Mouse (Mus musculus) intestine, embryonic 15.5 days (tissue): Measurements from ENCODE around the gene Mrps14. TPM values are rescaled to one million over a fixed set of nuclear protein-coding genes. Genes with fewer than 3 reads are reported as not detected.

Experiments
- ATAC-seq: fragments of 200-750 bp; cut with Nextera tagmentation; 2 replicates; pipeline ENCODE4 v1.8.0; 2017; ENCODE audit warnings: moderate TSS enrichment, moderate library complexity
- H3K27ac ChIP-seq: fragments of 300-500 bp; sonication (generic); 2 replicates; pipeline ENCODE4 v1.5.1; 2015; ENCODE audit warnings: mild to moderate bottlenecking, inconsistent platforms
- H3K27me3 ChIP-seq: fragments of 300-500 bp; sonication (generic); replicated peaks from 2 replicates; pipeline ENCODE4 v1.6.1; 2015; ENCODE audit warnings: inconsistent platforms
- H3K36me3 ChIP-seq: fragments of 300-500 bp; sonication (generic); 2 replicates; pipeline ENCODE4 v1.6.1; 2015; ENCODE audit warnings: inconsistent platforms
- H3K4me1 ChIP-seq: fragments of 300-500 bp; sonication (generic); replicated peaks from 2 replicates; pipeline ENCODE4 v1.6.1; 2015; ENCODE audit warnings: inconsistent platforms
- H3K4me2 ChIP-seq: fragments of 300-500 bp; sonication (generic); replicated peaks from 2 replicates; pipeline ENCODE4 v1.6.1; 2015; ENCODE audit warnings: mild to moderate bottlenecking, inconsistent platforms
- H3K4me3 ChIP-seq: fragments of 300-500 bp; sonication (generic); replicated peaks from 2 replicates; pipeline ENCODE4 v1.5.1; 2015; ENCODE audit warnings: inconsistent platforms
- H3K9ac ChIP-seq: fragments of 300-500 bp; sonication (generic); 2 replicates; pipeline ENCODE4 v1.6.1; 2015; ENCODE audit warnings: inconsistent platforms
- H3K9me3 ChIP-seq: fragments of 300-500 bp; sonication (generic); 2 replicates; pipeline ENCODE4 v1.6.1; 2016; ENCODE audit warnings: inconsistent platforms
- WGBS: fragments of 180-500 bp; shearing (Covaris S2); methylation state at CpG from one replicate; pipeline ENCODE4 v1.1.7; 2015; 5-methylcytosine and 5-hydroxymethylcytosine counted together
- polyA plus RNA-seq: library from polyadenylated mRNA; unstranded; fragments of >200 nt; fragmentation: Nextera tagmentation; extraction: Ambion mirVana; gene quantifications from 2 replicates; pipeline ENCODE4 v1.2.1, GENCODE M21; 2015

Mrps14 gene
- polyA plus RNA-seq, 1 experiment from 2014 or later = 314 TPM

DNA sequence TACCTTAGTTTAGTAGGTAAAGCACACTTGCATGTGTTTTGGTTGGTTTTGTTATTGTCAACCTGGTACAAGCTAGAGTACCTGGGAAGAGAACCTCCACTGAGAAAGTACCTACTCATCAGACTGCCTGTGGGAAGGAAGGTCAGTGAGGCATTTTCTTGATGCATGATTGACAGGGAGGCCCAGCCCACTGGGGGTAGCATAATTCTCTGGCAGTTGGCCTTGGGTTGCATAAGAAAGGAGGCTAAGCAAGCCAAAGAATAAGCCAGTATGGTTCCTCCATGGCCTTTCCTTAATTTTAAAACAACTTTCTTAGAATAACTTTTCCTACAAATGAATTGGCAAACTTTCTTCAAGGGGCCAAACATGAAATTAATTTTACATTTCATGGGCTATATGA lies 10.5 kb downstream of the Mrps14 start:
- no peaks in the 10 kb centered on the region for H3K4me1 ChIP-seq
- H3K4me3 ChIP-seq = no peak overlapping the region
- H3K9me3 ChIP-seq = no peaks in the 10 kb centered on the region
- ATAC-seq = no peak
- peaks cover 17% of the 10 kb centered on the region; the same call in 1 of the 2 replicates for H3K36me3 ChIP-seq
- no peak overlapping the region for H3K4me2 ChIP-seq
- no peaks in the 10 kb centered on the region for H3K27me3 ChIP-seq
- no peak overlapping the region for H3K9ac ChIP-seq
- no peak overlapping the region for H3K27ac ChIP-seq

DNA sequence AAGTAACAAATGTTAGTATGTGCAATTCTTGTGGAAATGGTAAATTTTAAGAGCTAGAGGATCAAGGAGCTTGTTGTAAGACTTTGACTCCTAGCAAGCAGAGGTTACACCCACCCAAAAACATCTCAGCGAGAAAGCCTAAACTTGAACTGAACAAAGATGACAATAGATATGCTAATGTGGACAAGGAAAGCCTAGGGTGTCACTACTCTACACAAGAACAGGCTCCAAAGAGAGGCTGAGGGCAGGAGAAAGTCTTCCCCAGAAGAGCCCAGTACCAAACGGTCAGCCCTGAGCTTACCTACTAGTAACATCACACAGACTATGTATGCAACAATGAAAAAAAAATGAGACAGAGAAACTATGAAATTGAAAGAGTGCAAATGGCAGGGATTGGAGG lies 14.8 kb downstream of the Mrps14 start:
- no peaks in the 10 kb centered on the region for H3K9me3 ChIP-seq
- H3K4me3 ChIP-seq = no peak overlapping the region
- ATAC-seq = no peak
- no peak overlapping the region for H3K9ac ChIP-seq
- WGBS = 84% methylated on average over 2 of the region's 2 CpGs
- H3K4me2 ChIP-seq = 0 out of 2 replicates have a peak overlapping the region, but pooled peaks have one; percentile 17
- H3K27ac ChIP-seq = no peak overlapping the region
- 0 out of 2 replicates have a peak, but pooled peaks cover 14% of the 10 kb centered on the region for H3K36me3 ChIP-seq
- no peaks in the 10 kb centered on the region for H3K27me3 ChIP-seq
- H3K4me1 ChIP-seq = peaks cover 6% of the 10 kb centered on the region

DNA sequence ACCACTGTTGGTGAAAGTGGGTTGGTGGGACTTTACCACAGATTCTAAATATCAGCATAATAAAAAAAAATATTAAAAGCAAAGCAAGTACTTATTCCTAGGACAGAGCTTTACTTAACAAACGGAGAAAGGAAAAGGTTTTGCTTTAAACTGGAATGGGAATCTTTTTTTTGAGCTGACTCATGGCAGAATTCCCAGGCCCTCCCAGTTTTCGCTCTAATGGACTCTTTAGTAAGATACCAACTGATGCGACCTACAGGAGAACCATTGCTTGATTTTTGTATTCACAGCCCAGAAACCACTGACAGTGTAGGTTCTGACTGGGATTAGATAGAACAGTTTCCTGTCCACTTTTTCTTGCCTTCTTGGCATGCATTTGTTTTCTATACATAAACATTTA lies 15.6 kb downstream of the Mrps14 start:
- H3K4me1 ChIP-seq = peaks cover 6% of the 10 kb centered on the region
- H3K4me3 ChIP-seq = peak overlapping the region; percentile 88
- H3K36me3 ChIP-seq = 0 out of 2 replicates have a peak, but pooled peaks cover 10% of the 10 kb centered on the region
- WGBS = 56% methylated on average over 3 of the region's 3 CpGs
- no peak overlapping the region for H3K27ac ChIP-seq
- H3K4me2 ChIP-seq = peak overlapping the region; percentile 55
- no peaks in the 10 kb centered on the region for H3K9me3 ChIP-seq
- H3K9ac ChIP-seq = no peak overlapping the region
- no peaks in the 10 kb centered on the region for H3K27me3 ChIP-seq
- no peak for ATAC-seq

DNA sequence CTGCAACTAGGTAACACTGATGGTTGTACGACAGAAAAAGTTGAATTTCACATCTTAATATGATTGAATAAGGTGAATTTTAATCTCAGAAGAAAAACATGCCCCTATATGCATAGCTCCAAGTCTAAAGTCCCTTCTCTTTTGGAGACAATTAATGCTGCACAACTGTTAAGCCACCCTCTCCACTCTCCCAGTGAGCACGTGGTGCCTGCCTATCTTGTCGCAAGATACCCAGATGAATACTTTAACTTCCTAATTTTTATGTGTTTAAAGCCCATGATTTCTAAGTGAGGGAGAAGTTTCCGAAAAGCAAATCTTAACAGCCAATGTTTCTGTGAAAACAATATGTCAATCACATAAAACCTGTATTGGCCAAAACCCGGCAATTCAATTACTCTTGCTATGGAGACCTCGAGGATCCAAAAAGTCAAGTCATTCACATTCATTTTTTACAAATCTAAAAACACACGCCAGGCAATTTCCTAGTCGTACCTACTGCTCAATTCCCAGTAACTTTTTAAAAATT lies 16.6 kb downstream of the Mrps14 start:
- 1% methylated on average over 8 of the region's 8 CpGs for WGBS
- peaks cover 6% of the 10 kb centered on the region for H3K4me1 ChIP-seq

DNA sequence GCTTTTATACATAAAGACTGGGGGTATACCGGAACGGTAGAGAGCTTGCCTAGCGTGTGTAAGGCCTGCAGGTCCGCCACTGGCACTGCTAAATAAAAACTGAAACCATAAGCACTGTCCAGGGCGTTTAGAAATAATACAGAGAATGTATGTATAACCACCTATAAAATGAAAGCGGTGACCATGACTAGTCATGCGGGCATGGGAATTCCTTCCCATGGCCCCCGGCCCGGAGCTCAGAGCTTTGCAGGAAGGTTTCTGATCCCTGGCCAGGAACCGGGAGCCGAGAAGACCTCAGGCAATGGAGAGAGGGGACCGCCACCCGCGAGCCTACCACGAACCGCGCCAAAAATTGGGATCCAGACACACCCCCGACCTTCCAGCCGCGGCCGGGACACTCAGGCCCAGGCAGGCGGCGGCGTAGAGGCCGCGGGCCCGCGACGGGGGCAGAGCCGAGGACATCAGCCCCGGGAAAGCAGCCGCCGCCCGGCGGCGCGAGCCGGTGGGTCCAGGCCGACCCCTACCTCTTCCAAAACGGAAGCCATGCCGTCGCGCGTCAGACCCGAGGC lies 17.2 kb downstream of the Mrps14 start:
- peak overlapping the region; percentile 94 for H3K27ac ChIP-seq
- peak overlapping the region; percentile 55 for H3K4me2 ChIP-seq
- H3K4me3 ChIP-seq = peak overlapping the region; percentile 88
- peak; percentile 76 for ATAC-seq
- H3K27me3 ChIP-seq = no peaks in the 10 kb centered on the region
- H3K4me1 ChIP-seq = peaks cover 6% of the 10 kb centered on the region
- no peaks in the 10 kb centered on the region for H3K9me3 ChIP-seq
- peak overlapping the region; percentile 92 for H3K9ac ChIP-seq
- under 1% methylated on average over 45 of the region's 45 CpGs for WGBS
- 0 out of 2 replicates have a peak, but pooled peaks cover 3% of the 10 kb centered on the region for H3K36me3 ChIP-seq

More for the DNA sequence above, 16.6 kb downstream of the Mrps14 start:
- H3K9ac ChIP-seq = peak overlapping the region; percentile 92
- H3K4me3 ChIP-seq = peak overlapping the region; percentile 88
- H3K27me3 ChIP-seq = no peaks in the 10 kb centered on the region
- H3K36me3 ChIP-seq = 0 out of 2 replicates have a peak, but pooled peaks cover 5% of the 10 kb centered on the region
- peak overlapping the region; percentile 94 for H3K27ac ChIP-seq
- peak overlapping the region; percentile 55 for H3K4me2 ChIP-seq
- no peak for ATAC-seq
- H3K9me3 ChIP-seq = no peaks in the 10 kb centered on the region

DNA sequence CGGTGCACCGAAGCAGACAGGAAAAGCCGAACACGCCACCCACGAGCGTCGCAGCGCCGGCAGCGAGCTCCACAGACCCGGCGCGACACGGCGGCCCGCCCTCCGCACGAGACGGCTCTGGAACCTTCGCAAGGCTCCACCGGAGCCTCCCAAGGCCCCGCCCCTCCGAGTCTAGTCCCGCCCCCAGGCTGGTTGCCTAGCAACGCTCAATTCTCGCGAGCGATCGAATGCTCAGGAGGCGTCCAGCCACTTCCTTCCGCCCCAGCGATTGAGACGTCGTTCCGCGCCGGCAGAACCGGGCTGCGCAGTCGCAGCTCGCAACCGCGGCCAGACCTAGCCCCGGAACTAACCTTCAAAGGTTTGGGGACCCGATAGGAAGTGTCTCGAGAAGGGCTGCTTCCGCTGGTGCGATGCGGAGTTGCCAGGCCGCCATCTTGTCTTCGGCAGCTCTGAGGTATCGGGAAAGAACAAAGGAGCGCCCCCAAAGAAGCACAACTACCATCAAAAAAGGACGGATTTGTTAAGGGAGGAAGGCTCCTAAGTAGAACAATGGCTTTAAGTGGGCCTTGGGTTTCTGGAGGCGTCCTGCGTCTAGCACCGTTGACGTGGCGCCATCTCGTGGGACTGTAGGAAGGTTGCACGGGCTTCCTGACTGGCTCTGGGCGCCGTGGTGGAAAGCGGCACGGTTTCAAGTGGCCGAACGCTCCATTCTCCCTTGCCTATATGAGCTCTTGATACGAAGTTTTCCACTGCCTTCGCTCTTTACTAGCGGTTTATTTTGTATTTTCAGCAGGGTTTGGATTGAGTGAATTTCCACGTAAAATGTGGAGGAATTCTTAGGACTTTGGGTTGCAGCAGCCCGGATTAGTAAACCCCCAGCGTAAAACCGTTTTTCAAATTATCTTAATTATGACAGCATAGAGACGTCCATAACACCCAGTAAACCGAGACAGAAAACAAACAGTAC lies 18.0 kb downstream of the Mrps14 start, which contains the start of gene Cacybp:
Gene Cacybp (minus strand): TSS at position 173 of the 967 bp plus-strand sequence.
- whole genome bisulfite sequencing = under 1% methylated on average over 76 of the region's 76 CpGs
- Histone ChIP-seq H3K4me2 (peak within 1 kb of the TSS; percentile 65), H3K27ac (peak within 1 kb of the TSS; percentile 99)

DNA sequence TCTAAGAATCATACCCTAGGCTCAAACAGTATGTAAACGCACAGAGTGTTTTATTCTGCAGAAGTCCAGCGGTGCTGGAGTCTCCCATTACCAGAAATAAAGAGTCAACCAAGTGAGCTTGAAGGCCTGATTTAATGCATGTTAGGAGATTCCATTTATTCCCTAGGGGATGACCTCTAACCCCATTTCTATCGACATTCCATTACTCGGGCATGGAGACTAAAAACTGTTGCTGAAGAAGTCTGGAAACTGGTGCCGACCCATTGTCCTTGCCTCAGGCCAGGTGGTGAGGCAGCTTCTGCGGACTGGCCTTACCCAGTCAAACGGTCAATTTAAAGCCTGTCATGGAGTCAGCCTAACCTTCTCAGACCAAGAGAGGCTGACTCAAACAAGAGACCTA lies 19.2 kb downstream of the Mrps14 start:
- H3K4me2 ChIP-seq = no peak overlapping the region

More for the DNA sequence above, 18.0 kb downstream of the Mrps14 start, which contains the start of gene Cacybp:
- Histone ChIP-seq H3K9me3 (no peaks in the 10 kb centered on the region), H3K4me1 (peaks cover 6% of the 10 kb centered on the region), H3K36me3 (no peaks in the 10 kb centered on the region), H3K27me3 (no peaks in the 10 kb centered on the region), H3K9ac (peak within 1 kb of the TSS; percentile 92), H3K4me3 (peak within 1 kb of the TSS; percentile 88)
- ATAC-seq = peak; percentile 99

DNA sequence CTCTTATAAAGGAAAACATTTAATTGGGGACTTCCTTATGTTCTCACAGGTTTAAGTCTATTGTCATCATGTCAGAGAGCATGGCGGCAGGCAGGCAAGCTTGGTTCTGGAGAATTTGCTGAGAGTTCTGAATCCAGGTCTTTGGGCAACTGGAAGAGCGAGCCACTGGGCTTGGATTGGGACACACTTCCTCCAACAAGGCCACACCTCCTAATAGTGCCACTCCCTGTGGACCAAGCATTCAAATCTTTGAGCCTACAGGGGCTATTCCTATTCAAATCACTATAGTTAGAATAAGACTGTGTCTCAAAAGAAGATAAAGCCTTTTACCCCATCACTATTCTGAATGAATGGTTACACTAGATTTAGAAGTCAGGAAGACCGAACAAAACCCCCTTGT lies 22.9 kb downstream of the Mrps14 start:
- H3K9me3 ChIP-seq = no peaks in the 10 kb centered on the region
- H3K4me2 ChIP-seq = no peak overlapping the region
- H3K36me3 ChIP-seq = no peaks in the 10 kb centered on the region
- no peak for ATAC-seq
- H3K27ac ChIP-seq = no peak overlapping the region
- H3K27me3 ChIP-seq = no peaks in the 10 kb centered on the region
- 93% methylated on average over 3 of the region's 3 CpGs for WGBS
- no peak overlapping the region for H3K9ac ChIP-seq
- H3K4me3 ChIP-seq = no peak overlapping the region
- H3K4me1 ChIP-seq = no peaks in the 10 kb centered on the region

More for the DNA sequence above, 19.2 kb downstream of the Mrps14 start:
- Histone ChIP-seq H3K4me1 (peaks cover 6% of the 10 kb centered on the region), H3K36me3 (no peaks in the 10 kb centered on the region), H3K9me3 (no peaks in the 10 kb centered on the region), H3K27ac (no peak overlapping the region), H3K4me3 (no peak overlapping the region), H3K27me3 (no peaks in the 10 kb centered on the region), H3K9ac (no peak overlapping the region)
- 88% methylated on average over 7 of the region's 7 CpGs for WGBS
- ATAC-seq = no peak

DNA sequence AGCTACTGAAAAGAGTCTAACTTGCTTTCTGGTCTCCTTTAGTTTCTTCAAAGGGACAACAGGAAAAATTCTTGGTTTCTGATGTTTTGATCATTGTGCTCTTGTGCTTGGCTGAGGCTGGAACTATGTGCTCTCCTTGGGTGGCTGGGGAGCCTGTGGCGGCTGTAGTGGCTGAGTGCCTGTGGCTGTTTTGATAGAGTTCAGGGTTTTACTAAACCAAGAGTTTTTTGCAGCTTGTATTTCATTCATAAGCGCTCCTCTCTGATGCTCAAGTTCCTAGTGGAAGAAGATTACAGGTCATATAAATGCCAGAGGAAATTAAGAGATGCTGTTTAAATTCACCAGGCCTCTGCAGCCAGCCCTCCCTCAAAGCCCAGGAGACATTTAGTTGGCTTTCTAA lies 29.1 kb downstream of the Mrps14 start:
- Histone ChIP-seq H3K4me1 (no peaks in the 10 kb centered on the region), H3K27me3 (no peaks in the 10 kb centered on the region), H3K9me3 (no peaks in the 10 kb centered on the region), H3K4me2 (no peak overlapping the region), H3K36me3 (no peaks in the 10 kb centered on the region), H3K4me3 (no peak overlapping the region), H3K9ac (no peak overlapping the region), H3K27ac (no peak overlapping the region)
- 65% methylated on average over 2 of the region's 2 CpGs for WGBS
- no peak for ATAC-seq

DNA sequence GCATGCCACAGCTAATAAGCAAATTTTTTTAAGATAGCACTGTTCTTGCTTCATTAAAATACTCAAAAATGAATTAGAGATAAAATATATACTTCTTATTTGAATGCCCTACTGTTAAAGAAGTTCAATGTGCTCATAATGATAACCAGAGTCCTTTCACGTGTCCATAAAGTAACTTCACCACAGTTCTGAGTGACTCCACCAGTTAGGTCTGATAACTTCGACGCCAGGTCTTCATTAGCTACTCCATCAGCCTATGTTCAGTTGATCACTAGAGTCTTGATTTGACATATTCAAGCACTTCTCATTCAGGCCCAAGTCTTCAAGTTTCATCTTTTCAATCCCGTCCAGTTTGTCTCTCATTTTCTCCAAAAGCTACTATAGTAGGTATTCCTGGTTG lies 32.2 kb downstream of the Mrps14 start:
- H3K27me3 ChIP-seq = no peaks in the 10 kb centered on the region
- ATAC-seq = no peak
- no peaks in the 10 kb centered on the region for H3K4me1 ChIP-seq
- 92% methylated on average over 4 of the region's 4 CpGs for WGBS
- no peak overlapping the region for H3K27ac ChIP-seq
- no peaks in the 10 kb centered on the region for H3K36me3 ChIP-seq
- no peak overlapping the region for H3K9ac ChIP-seq
- H3K9me3 ChIP-seq = no peaks in the 10 kb centered on the region
- no peak overlapping the region for H3K4me2 ChIP-seq
- no peak overlapping the region for H3K4me3 ChIP-seq

DNA sequence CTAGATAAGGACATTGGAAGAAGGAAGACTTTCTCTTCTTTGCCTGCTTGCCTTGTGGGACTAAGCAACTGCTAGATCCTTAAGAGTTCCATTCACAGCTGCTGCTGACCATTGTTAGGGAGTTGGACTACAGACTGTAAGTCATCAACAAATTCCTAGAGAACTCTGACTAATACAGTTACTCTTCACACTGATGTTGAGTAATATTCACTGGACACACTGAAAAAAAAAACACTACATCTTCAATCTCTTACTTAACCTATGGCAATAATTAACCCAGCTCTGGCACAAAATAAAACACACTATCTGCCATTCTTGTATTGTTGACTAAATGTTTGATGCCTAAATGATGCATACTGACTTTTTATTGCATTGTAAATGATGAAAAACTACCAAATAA lies 32.8 kb downstream of the Mrps14 start:
- H3K27me3 ChIP-seq = no peaks in the 10 kb centered on the region
- H3K36me3 ChIP-seq = no peaks in the 10 kb centered on the region
- H3K9ac ChIP-seq = no peak overlapping the region
- no peaks in the 10 kb centered on the region for H3K4me1 ChIP-seq
- no peak overlapping the region for H3K27ac ChIP-seq
- no peak overlapping the region for H3K4me2 ChIP-seq
- no peak for ATAC-seq
- H3K4me3 ChIP-seq = no peak overlapping the region
- H3K9me3 ChIP-seq = no peaks in the 10 kb centered on the region

DNA sequence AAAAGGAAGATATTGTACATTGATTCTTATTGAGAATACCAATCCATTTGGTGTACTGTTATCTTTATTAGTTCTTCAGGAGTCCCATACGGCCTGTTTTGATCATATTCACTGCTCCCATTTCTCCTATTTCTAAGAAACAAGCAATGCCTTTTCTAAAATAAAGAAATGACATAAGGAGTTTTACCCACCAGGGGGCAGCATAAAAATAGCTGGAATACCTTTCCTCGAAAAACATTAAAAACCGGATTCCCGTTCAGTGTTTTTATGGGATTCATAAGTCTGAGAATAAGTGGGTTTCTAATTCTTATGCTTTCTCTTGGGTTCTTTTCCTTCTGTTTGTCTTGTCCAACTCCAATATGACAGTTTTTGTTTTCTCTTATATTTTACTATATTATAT lies 36.0 kb downstream of the Mrps14 start:
- 40% methylated on average over 4 of the region's 4 CpGs for WGBS
- Histone ChIP-seq H3K27ac (no peak overlapping the region), H3K9ac (no peak overlapping the region), H3K9me3 (no peaks in the 10 kb centered on the region), H3K4me1 (no peaks in the 10 kb centered on the region), H3K36me3 (no peaks in the 10 kb centered on the region), H3K4me3 (no peak overlapping the region), H3K27me3 (no peaks in the 10 kb centered on the region), H3K4me2 (no peak overlapping the region)
- no peak for ATAC-seq
